Mouse (Mus musculus) spleen, adult 2 months (tissue): ENCODE data around the gene Ckm.

Experiments used
- CTCF ChIP-seq: fragments of 200-500 bp; IDR thresholded peaks from 2 replicates; pipeline ENCODE4 v1.5.1; 2011; ENCODE audit warnings: mild to moderate bottlenecking, inconsistent platforms; ENCODE audit not compliant: insufficient read depth, insufficient read length, insufficient replicate concordance; ENCODE audit errors: extremely low read depth
- POLR2A ChIP-seq: fragments of 200-500 bp; IDR thresholded peaks from 2 replicates; pipeline ENCODE4 v1.6.1; 2011; ENCODE audit warnings: low read depth, low read length, inconsistent platforms

- TF ChIP-seq CTCF (no peak), POLR2A (no peak)
These were observed 54.1 kb downstream of the Ckm start, which contains the start of gene Mark4 for GRCm38 (mm10) chr7:19458591-19459111.
